8 mouse cellular contexts compared by ENCODE assay signal in genomic region chr15:79403763-79404210, GRCm38 (mm10). TPM values are rescaled to one million over a fixed set of nuclear protein-coding genes. Genes with fewer than 3 reads are reported as not detected.
DNase-seq lines count a peak whose midpoint lies in the region; ATAC-seq lines count a peak whose summit lies in the region.

No protein-coding gene starts in this region.

- intact Hi-C loops in heart, postnatal 36 days (cut with DNase I), result loop anchor here (1.0 to 2.0 kb wide), 3 partner anchors 23 to 161 kb away; no protein-coding TSS in a partner anchor

- DNase-seq in heart, postnatal 36 days, result no peak
- peak; percentile 37 for DNase-seq in NIH3T3 (ENCODE audit: low read depth)
- no peak for DNase-seq in midbrain, embryonic 14.5 days
- DNase-seq in adrenal gland, postnatal 25 days, result no peak
- no peak for DNase-seq in adrenal gland, postnatal 10 days
- no peak for DNase-seq in spleen, postnatal 36 days (ENCODE audit: low spot score in 2 of 2)

- H3K9ac ChIP-seq in heart, embryonic 13.5 days, result peak overlapping the region; percentile 97
- H3K9ac ChIP-seq in hindbrain, embryonic 12.5 days, result peak overlapping the region; percentile 96
- H3K9ac ChIP-seq in midbrain, embryonic 14.5 days (replicated peaks; ENCODE audit: low read length), result peak overlapping the region; percentile 92

- H3K27me3 ChIP-seq in heart, embryonic 13.5 days (replicated peaks), result no peaks in the 10 kb centered on the region
- H3K27me3 ChIP-seq in hindbrain, embryonic 12.5 days, result peaks cover 10% of the 10 kb centered on the region; the same call in 1 of the 2 replicates
- H3K27me3 ChIP-seq in midbrain, embryonic 14.5 days (ENCODE audit: control insufficient read depth, insufficient read depth, low read length), result 0 out of 2 replicates have a peak, but pooled peaks cover 3% of the 10 kb centered on the region

- H3K36me3 ChIP-seq in heart, embryonic 13.5 days, result peaks cover under 1% of the 10 kb centered on the region; the same call in 1 of the 2 replicates
- no peaks in the 10 kb centered on the region for H3K36me3 ChIP-seq in hindbrain, embryonic 12.5 days
- no peaks in the 10 kb centered on the region for H3K36me3 ChIP-seq in midbrain, embryonic 14.5 days (ENCODE audit: control insufficient read depth, insufficient read depth, low read length)

- 16% methylated on average over 9 of the region's 9 CpGs for WGBS in heart, embryonic 13.5 days
- 19% methylated on average over 9 of the region's 9 CpGs for WGBS in hindbrain, embryonic 12.5 days
- WGBS in midbrain, embryonic 14.5 days, result 15% methylated on average over 9 of the region's 9 CpGs

- peak overlapping the region; percentile 95 for H3K4me2 ChIP-seq in heart, embryonic 13.5 days
- H3K4me2 ChIP-seq in hindbrain, embryonic 12.5 days (replicated peaks), result peak overlapping the region; percentile 83
- peak overlapping the region; percentile 60 for H3K4me2 ChIP-seq in midbrain, embryonic 14.5 days (ENCODE audit: low read length)

- H3K27ac ChIP-seq in heart, embryonic 13.5 days (replicated peaks), result peak overlapping the region; percentile 86
- no peak overlapping the region for H3K27ac ChIP-seq in hindbrain, embryonic 12.5 days
- H3K27ac ChIP-seq in midbrain, embryonic 14.5 days (replicated peaks; ENCODE audit: low read depth, low read length), result no peak overlapping the region

- H3K9me3 ChIP-seq in heart, embryonic 13.5 days, result no peaks in the 10 kb centered on the region
- no peaks in the 10 kb centered on the region for H3K9me3 ChIP-seq in hindbrain, embryonic 12.5 days (replicated peaks)
- H3K9me3 ChIP-seq in midbrain, embryonic 14.5 days (ENCODE audit: control insufficient read depth, low read length), result no peaks in the 10 kb centered on the region

- peak overlapping the region; percentile 98 for H3K4me3 ChIP-seq in heart, embryonic 13.5 days
- peak overlapping the region; percentile 94 for H3K4me3 ChIP-seq in hindbrain, embryonic 12.5 days
- peak overlapping the region; percentile 99 for H3K4me3 ChIP-seq in midbrain, embryonic 14.5 days (replicated peaks; ENCODE audit: low read depth, low read length)

- no peak for ATAC-seq in heart, embryonic 13.5 days (ENCODE audit: extremely low read depth, insufficient number of reproducible peaks, low FRiP score, low TSS enrichment)
- ATAC-seq in hindbrain, embryonic 12.5 days (ENCODE audit: low FRiP score), result 0 out of 2 replicates have a peak, but pooled peaks have one; percentile 1
- ATAC-seq in midbrain, embryonic 14.5 days (ENCODE audit: low FRiP score, low TSS enrichment), result no peak

- peaks cover 63% of the 10 kb centered on the region for H3K4me1 ChIP-seq in heart, embryonic 13.5 days
- H3K4me1 ChIP-seq in hindbrain, embryonic 12.5 days, result peaks cover 40% of the 10 kb centered on the region
- peaks cover 25% of the 10 kb centered on the region for H3K4me1 ChIP-seq in midbrain, embryonic 14.5 days (ENCODE audit: control insufficient read depth, insufficient read depth, low read length)

RNA-seq across cellular contexts. Expression of gene Tmem184b, which starts 0.4 kb away (rescaled TPM):
- 65.8 and 72.7 TPM in 2 replicates for polyA plus RNA-seq in heart, embryonic 13.5 days (2015; fragmentation: Nextera tagmentation; extraction: Ambion mirVana)
- 10 to 100 TPM; 37.0 to 43.0 TPM for total RNA-seq in heart, postnatal 36 days (2021)
- polyA plus RNA-seq in hindbrain, embryonic 12.5 days (2016; fragmentation: Nextera tagmentation; extraction: Ambion mirVana), result 46.2 and 52.0 TPM in 2 replicates
- 32.2 and 36.6 TPM in 2 replicates for polyA plus RNA-seq in midbrain, embryonic 14.5 days (2014; fragmentation: Nextera tagmentation; extraction: Ambion mirVana)
- 47.1 and 54.5 TPM in 2 replicates for total RNA-seq in adrenal gland, postnatal 25 days (2021)
- 10 to 100 TPM; 51.4 to 56.6 TPM for total RNA-seq in adrenal gland, postnatal 10 days (2021)

RNA-seq across cellular contexts. Expression of gene Csnk1e, which starts 51.6 kb away (rescaled TPM):
- 64.8 and 76.2 TPM in 2 replicates for polyA plus RNA-seq in heart, embryonic 13.5 days (2015; fragmentation: Nextera tagmentation; extraction: Ambion mirVana)
- total RNA-seq in heart, postnatal 36 days (2021), result 10 to 100 TPM; 55.8 to 60.5 TPM
- polyA plus RNA-seq in hindbrain, embryonic 12.5 days (2016; fragmentation: Nextera tagmentation; extraction: Ambion mirVana), result 280 and 284 TPM in 2 replicates
- 225 and 226 TPM in 2 replicates for polyA plus RNA-seq in midbrain, embryonic 14.5 days (2014; fragmentation: Nextera tagmentation; extraction: Ambion mirVana)
- 92.0 and 115 TPM in 2 replicates for total RNA-seq in adrenal gland, postnatal 25 days (2021)
- 10 to 100 TPM; 65.7 to 77.7 TPM for total RNA-seq in adrenal gland, postnatal 10 days (2021)

RNA-seq across cellular contexts. Expression of gene Maff, which starts 57.4 kb away (rescaled TPM):
- 1.7 and 2.0 TPM in 2 replicates for polyA plus RNA-seq in heart, embryonic 13.5 days (2015; fragmentation: Nextera tagmentation; extraction: Ambion mirVana)
- total RNA-seq in heart, postnatal 36 days (2021), result 10 to 100 TPM in 1 of 2 experiments, 1 to 10 TPM in 1; 9.0 to 10.5 TPM
- polyA plus RNA-seq in hindbrain, embryonic 12.5 days (2016; fragmentation: Nextera tagmentation; extraction: Ambion mirVana), result 1.4 and 1.5 TPM in 2 replicates
- polyA plus RNA-seq in midbrain, embryonic 14.5 days (2014; fragmentation: Nextera tagmentation; extraction: Ambion mirVana), result 1.0 and 1.2 TPM in 2 replicates
- total RNA-seq in adrenal gland, postnatal 25 days (2021), result 2.2 and 3.1 TPM in 2 replicates
- 10 to 100 TPM in 1 of 2 experiments, 1 to 10 TPM in 1; 3.6 to 10.8 TPM for total RNA-seq in adrenal gland, postnatal 10 days (2021)
